Mouse (Mus musculus) kidney, adult 2 months (tissue): ENCODE measurements around the gene Capn10. TPM values are rescaled to one million over a fixed set of nuclear protein-coding genes. Genes with fewer than 3 reads are reported as not detected.
A peak's percentile ranks its signal among the peaks of the same experiment; 100 is the strongest.

ENCODE experiments used
- DNase-seq: peaks from one replicate; pipeline ENCODE4 v3.0.0; 2021
- H3K27ac ChIP-seq: fragments of 200-500 bp; 2 replicates; pipeline ENCODE4 v1.5.1; 2012; ENCODE audit warnings: low read depth, low read length, control low read depth, inconsistent platforms; ENCODE audit not compliant: insufficient read depth
- H3K27me3 ChIP-seq: fragments of 200-500 bp; replicated peaks from 2 replicates; pipeline ENCODE4 v1.6.1; 2012; ENCODE audit warnings: mild to moderate bottlenecking, moderate library complexity, low read length, inconsistent platforms; ENCODE audit not compliant: control insufficient read depth, insufficient read depth
- H3K36me3 ChIP-seq: fragments of 200-500 bp; 2 replicates; pipeline ENCODE4 v1.6.1; 2012; ENCODE audit warnings: mild to moderate bottlenecking, moderate library complexity, low read length, inconsistent platforms; ENCODE audit not compliant: control insufficient read depth, insufficient read depth
- H3K4me1 ChIP-seq: fragments of 200-500 bp; 2 replicates; pipeline ENCODE4 v1.6.1; 2011; ENCODE audit warnings: low read length; ENCODE audit not compliant: control insufficient read depth, insufficient read depth
- H3K4me3 ChIP-seq: fragments of 200-500 bp; 2 replicates; pipeline ENCODE4 v1.5.1; 2011; ENCODE audit warnings: mild to moderate bottlenecking, low read depth, low read length, control low read depth; ENCODE audit not compliant: insufficient read depth
- CTCF ChIP-seq: fragments of 200-500 bp; conservative IDR thresholded peaks from 2 replicates; pipeline ENCODE4 v1.5.1; 2011; ENCODE audit warnings: low read depth, mild to moderate bottlenecking, control low read depth, low read length, moderate library complexity, mixed read lengths; ENCODE audit not compliant: insufficient read depth, insufficient read length
- POLR2A ChIP-seq: fragments of 200-500 bp; IDR thresholded peaks from one replicate; pipeline ENCODE4 v1.6.1; 2011; ENCODE audit warnings: low read depth, low read length, control low read depth
- WGBS: fragments of 180-500 bp; shearing (Covaris S2); methylation state at CpG from one replicate; pipeline ENCODE4 v1.1.7; 2018; 5-methylcytosine and 5-hydroxymethylcytosine counted together
- polyA plus RNA-seq: library from polyadenylated mRNA; depleted of rRNA; stranded (reverse); fragments of >200 nt; gene quantifications from 2 replicates; pipeline ENCODE4 v1.2.3, GENCODE M21; 2012

Capn10 gene
- polyA plus RNA-seq, 1 experiment, result 38.9 TPM

GRCm38 (mm10) chr1:92919775-92920174 lies 14.4 kb upstream of the Capn10 start:
- DNase-seq, result no peak
- no peak overlapping the region for H3K4me3 ChIP-seq
- no peaks in the 10 kb centered on the region for H3K4me1 ChIP-seq
- no peak overlapping the region for H3K27ac ChIP-seq
- H3K36me3 ChIP-seq, result no peaks in the 10 kb centered on the region
- no peaks in the 10 kb centered on the region for H3K27me3 ChIP-seq
- TF ChIP-seq POLR2A (no peak), CTCF (no peak)
- WGBS, result 70% methylated on average over 12 of the region's 12 CpGs

- 80% methylated on average over 7 of the region's 7 CpGs for WGBS
- Histone ChIP-seq H3K27ac (no peak overlapping the region), H3K4me3 (no peak overlapping the region), H3K4me1 (no peaks in the 10 kb centered on the region), H3K36me3 (no peaks in the 10 kb centered on the region), H3K27me3 (no peaks in the 10 kb centered on the region)
- no peak for DNase-seq
- TF ChIP-seq CTCF, result no peak
- TF ChIP-seq POLR2A, result no peak
These were observed 13.5 kb upstream of the Capn10 start for GRCm38 (mm10) chr1:92920474-92921200.

GRCm38 (mm10) chr1:92921496-92921895 lies 12.7 kb upstream of the Capn10 start:
- Histone ChIP-seq H3K27me3 (no peaks in the 10 kb centered on the region), H3K36me3 (no peaks in the 10 kb centered on the region), H3K27ac (no peak overlapping the region), H3K4me3 (no peak overlapping the region), H3K4me1 (no peaks in the 10 kb centered on the region)
- WGBS, result 81% methylated on average over 4 of the region's 4 CpGs
- TF ChIP-seq POLR2A, result no peak
- TF ChIP-seq CTCF, result no peak
- DNase-seq, result no peak

- Histone ChIP-seq H3K36me3 (no peaks in the 10 kb centered on the region), H3K27me3 (no peaks in the 10 kb centered on the region), H3K4me1 (peaks cover 10% of the 10 kb centered on the region; the same call in 1 of the 2 replicates), H3K4me3 (no peak overlapping the region), H3K27ac (no peak overlapping the region)
- TF ChIP-seq CTCF (no peak), POLR2A (no peak)
- peak; percentile 92 for DNase-seq
- WGBS, result 5% methylated on average over 1 of the region's 1 CpGs
These were observed 3.9 kb upstream of the Capn10 start for GRCm38 (mm10) chr1:92930171-92930706.

- Histone ChIP-seq H3K27me3 (no peaks in the 10 kb centered on the region), H3K4me1 (peaks cover 14% of the 10 kb centered on the region; the same call in 1 of the 2 replicates), H3K4me3 (peak overlapping the region; percentile 53), H3K36me3 (no peaks in the 10 kb centered on the region), H3K27ac (peak overlapping the region; percentile 84)
- 73% methylated on average over 4 of the region's 4 CpGs for whole genome bisulfite sequencing
- no peak for DNase-seq
- TF ChIP-seq POLR2A, result no peak
- no peak for TF ChIP-seq CTCF
These were observed 565 bp upstream of the Capn10 start for GRCm38 (mm10) chr1:92933611-92934010.

- Histone ChIP-seq H3K27ac (peak overlapping the region; percentile 11), H3K36me3 (no peaks in the 10 kb centered on the region), H3K4me1 (peaks cover 9% of the 10 kb centered on the region; the same call in 1 of the 2 replicates), H3K4me3 (peak overlapping the region; percentile 53), H3K27me3 (no peaks in the 10 kb centered on the region)
- peak; percentile 56 for DNase-seq
- TF ChIP-seq CTCF, result no peak
- no peak for TF ChIP-seq POLR2A
- 7% methylated on average over 10 of the region's 10 CpGs for WGBS
These were observed 1.1 kb downstream of the Capn10 start for GRCm38 (mm10) chr1:92935054-92935962.

GRCm38 (mm10) chr1:92935977-92936376 lies 1.8 kb downstream of the Capn10 start:
- Histone ChIP-seq H3K36me3 (no peaks in the 10 kb centered on the region), H3K27ac (no peak overlapping the region), H3K4me1 (peaks cover 9% of the 10 kb centered on the region; the same call in 1 of the 2 replicates), H3K27me3 (no peaks in the 10 kb centered on the region), H3K4me3 (no peak overlapping the region)
- 31% methylated on average over 2 of the region's 2 CpGs for WGBS
- DNase-seq, result no peak
- TF ChIP-seq CTCF (no peak), POLR2A (no peak)
